Mouse (Mus musculus) kidney, postnatal 14 days (tissue): Measurements from ENCODE around the gene Sag.

Source experiments
- DNase-seq: peaks from one replicate; pipeline ENCODE4 v3.0.0; 2022; ENCODE audit warnings: mixed read lengths

Sag gene

GRCm38 (mm10) chr1:87855522-87855921 is 52.0 kb downstream of the Sag start:
- DNase-seq: no peak

DNA sequence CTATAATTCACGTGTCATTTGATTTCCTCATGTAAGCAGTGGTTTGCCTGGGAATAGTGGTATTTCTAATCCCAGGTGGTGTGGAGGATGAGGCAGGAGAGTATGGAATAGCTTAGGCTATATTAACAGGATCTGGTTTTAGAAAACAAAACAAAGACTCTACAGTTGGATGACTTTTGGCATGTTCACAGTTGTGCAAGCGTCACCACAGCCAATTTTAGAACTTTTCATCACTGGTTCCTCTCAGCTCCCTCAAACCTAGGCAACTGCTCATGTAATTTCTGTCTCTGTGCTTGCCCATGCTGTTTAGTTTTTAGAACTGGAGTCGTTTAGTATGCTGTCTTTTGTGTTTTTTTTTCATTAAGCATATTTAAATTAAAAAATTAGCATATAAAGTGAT is 53.3 kb downstream of the Sag start:
- DNase-seq: no peak

GRCm38 (mm10) chr1:87858031-87858430 is 54.6 kb downstream of the Sag start:
- DNase-seq: no peak

DNA sequence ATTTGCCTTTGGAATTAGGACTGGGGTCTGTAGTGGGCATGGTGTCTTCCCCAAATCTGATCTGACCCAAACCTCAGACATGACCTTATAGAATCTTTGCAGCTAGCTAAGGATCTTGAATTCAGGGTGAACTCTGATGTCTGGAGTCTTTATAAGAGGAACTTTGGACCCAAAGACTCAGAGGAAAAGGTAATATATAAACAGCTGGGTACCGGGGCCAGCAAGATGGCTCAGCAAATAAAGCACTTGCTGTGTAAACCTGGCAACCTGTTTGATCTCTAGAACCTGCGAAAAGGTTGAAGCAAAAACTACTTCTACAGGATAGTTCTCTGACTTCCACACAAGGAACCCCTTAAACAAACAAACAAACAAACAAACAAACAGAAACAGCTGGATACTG is 55.0 kb downstream of the Sag start:
- peak; percentile 49 for DNase-seq

DNA sequence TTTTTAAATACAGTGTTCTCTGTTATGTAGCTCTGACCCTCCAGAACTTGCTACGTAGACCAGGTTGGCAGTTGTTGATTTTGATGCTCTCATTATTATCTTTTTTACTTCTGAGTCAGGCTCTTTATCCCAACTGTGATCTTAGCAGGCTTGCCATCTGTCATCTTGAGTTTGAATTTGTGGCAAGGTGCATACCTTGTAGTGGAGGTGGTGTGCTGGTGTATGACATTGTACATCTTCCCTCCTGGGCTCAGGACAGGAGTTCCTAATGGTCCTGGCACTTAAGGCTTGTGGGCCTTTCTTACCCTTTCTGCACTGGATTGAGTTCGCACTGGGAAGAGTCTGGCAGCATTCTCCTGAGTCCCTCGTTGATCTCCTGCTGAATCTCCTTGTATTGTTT is 60.1 kb downstream of the Sag start:
- no peak for DNase-seq

DNA sequence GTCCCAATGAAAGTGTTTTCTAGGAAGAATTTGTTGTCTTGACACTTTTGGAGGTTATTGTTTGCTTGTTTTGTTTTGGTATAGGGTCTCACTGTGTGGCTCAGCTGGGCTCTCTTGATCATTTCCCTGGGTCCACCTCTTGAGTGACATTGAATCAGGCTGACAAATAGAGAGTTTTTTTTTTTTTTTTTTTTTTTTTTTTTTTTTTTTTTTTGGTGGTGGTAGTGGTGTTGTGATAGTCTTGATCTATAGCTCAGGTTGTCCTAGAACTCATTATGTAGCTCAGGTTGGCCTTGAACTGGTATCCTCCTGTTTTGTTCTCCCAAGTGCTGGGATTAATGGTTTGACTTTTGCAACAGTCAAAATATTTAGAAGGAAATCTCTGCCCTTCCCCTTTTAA is 61.4 kb downstream of the Sag start:
- DNase-seq: no peak

GRCm38 (mm10) chr1:87866672-87867071 is 63.2 kb downstream of the Sag start:
- no peak for DNase-seq

- DNase-seq: no peak
Observed at GRCm38 (mm10) chr1:87871546-87871945, 68.1 kb downstream of the Sag start.

DNA sequence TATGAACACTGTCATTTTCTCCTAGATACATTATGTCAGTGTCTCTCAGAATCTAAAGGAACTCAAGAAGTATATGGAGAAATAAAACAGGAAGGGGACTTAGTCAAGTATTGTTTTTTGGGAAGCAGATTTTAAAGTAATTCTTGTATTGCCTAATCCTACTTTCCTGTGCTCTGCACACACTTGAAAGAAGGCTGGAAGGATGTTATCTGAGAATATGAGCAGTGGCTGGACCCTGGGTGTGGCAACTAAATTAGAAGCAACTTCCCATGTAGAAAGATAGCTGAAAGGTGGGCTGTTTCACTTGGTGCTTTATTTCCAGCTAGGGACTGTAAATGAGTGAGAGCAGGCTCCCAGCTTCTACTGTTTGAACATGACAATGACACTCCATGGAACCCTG is 69.6 kb downstream of the Sag start:
- no peak for DNase-seq

DNA sequence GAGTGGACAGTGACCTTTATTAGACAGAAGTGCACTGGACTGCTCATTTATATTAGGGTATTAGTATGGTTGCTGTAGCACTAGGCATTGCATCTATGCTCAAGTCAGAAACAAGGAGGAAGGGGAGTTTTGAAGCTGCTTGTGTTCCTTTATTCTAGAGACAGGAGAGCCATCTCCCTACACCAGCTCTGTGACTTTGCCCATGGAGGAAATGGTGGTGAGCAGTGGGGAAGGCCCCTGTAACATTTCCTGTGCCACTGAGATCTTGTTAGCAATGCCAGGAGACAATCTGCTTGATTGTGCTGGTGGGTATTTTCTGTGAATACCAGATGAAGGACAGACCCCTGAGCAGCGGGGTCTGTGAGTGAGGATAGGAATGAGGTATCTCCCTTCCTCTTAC is 72.6 kb downstream of the Sag start:
- no peak for DNase-seq

DNA sequence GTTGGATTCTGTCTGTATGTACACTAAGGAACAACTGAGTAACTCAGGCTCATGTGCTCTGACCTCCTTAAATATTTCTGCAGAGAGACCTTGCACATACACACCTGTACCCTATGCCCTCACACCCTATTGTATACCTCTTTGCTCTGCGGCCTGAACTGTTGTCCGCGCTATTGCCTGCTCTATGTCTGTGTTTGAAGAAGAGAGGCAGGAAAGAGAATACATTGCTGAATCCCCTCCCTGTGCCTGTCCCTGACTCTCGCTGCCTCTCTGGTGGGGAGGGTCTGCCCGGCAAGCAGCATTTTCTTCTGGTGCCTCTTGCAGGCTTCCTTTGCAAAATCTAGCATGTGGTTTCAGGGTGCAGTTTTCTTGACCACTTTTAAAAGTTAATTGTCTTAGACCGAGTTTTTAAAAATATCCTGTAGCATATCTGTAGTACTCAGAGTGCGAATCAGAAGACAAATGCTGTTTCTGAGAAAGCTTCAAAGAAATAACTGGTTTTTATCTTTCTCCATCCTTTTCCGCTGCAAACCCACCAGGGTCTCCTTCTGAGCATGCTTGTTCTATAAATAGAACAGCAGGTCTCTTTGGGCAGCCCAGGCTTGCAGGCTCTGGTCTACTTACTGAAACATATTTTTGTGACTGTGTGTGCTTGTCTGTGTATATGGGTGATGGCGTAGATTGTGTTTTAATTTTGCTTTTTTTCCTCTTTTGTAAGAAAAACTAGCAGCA is 74.2 kb downstream of the Sag start:
- no peak for DNase-seq

DNA sequence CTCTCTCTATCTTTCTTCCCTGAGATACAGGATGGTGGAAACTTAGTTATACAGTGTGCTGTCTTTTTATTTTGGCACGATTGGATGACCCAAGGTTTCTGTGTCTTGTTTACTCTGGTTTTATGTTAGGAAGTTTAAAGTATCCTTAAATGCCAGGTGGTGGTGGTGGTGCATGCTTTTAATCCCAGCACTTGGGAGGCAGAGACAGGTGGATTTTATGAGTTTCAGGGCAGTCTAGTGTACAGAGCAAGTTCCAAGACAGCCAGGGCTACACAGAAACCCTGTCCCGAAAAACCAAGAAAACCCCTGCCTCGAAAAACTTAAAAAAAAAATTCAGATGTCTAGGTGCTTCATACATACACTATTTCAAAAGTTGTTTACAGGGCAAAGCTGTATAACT is 75.6 kb downstream of the Sag start:
- DNase-seq: no peak

- DNase-seq: peak; percentile 94
Observed at GRCm38 (mm10) chr1:87879494-87880325, 76.2 kb downstream of the Sag start.

DNA sequence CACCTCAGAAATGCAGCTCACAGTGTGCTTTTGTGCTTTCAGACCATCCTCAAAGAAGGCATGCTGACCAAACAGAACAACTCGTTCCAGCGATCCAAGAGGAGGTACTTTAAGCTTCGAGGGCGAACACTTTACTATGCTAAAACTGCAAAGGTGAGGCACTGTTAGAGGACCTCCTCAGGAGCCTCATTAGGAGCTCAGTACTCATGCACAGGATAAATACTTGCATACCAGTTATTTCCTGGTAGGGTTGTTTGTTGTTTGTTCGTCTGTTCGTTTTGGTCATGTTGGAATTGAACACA is 76.8 kb downstream of the Sag start:
- DNase-seq: no peak

DNA sequence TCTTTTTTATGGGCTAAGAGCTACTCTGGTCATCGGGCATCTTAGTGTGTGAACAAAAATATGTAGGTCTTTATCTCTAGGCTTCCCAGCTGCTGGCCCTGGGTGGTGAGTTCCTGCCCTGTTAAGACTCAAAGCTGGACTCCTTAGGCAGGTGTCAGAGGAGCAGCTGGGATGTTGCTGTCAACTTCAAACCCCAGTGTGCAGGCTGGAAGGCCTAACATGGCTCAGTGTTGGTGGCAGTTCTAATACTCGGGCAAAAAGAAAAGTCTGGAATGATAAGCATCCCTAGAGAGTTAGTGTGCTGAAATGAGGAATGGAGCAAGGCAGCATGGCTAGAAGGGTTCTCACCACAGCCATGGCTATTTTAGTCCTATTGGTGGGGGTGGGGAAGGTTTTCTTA is 77.4 kb downstream of the Sag start:
- peak; percentile 48 for DNase-seq

DNA sequence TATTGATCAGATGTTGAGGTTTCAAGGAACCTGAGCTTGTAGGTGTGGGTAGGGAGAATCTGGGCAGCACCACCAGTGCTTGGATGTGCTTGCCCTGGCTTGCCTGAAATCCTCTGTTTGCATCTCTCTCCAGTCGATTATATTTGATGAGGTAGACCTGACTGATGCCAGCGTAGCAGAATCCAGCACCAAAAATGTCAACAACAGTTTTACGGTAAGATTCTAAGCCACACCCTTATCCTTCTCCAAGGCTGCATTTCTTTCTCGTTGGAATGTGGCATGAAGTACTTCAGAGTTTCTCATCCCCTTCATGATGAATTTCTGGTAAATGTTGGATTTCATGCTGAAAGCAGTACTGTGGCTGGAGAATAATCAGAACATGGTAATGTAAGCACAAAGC is 78.2 kb downstream of the Sag start:
- no peak for DNase-seq

DNA sequence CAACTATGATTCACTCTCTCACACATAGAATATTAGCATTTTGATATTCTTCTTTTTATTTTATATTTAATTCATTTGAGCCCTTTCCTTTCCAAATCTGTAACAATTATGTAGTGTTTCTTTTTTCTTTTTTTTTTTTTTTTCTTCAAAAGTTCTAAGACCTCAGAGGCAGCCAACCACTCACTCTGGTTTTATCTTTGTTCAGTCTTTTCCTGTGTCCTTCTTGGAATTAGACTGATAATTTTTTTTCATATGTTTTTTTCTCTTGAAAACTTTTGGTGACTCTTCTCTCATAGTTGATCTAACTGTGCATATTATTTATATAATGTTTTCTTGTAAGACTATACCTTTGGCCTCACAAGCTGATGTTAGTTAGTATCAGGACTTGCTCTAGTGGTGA is 79.1 kb downstream of the Sag start:
- no peak for DNase-seq

- no peak for DNase-seq
Observed at GRCm38 (mm10) chr1:87890960-87891359, 87.5 kb downstream of the Sag start.

GRCm38 (mm10) chr1:87891634-87892033 is 88.2 kb downstream of the Sag start:
- DNase-seq: peak; percentile 27

DNA sequence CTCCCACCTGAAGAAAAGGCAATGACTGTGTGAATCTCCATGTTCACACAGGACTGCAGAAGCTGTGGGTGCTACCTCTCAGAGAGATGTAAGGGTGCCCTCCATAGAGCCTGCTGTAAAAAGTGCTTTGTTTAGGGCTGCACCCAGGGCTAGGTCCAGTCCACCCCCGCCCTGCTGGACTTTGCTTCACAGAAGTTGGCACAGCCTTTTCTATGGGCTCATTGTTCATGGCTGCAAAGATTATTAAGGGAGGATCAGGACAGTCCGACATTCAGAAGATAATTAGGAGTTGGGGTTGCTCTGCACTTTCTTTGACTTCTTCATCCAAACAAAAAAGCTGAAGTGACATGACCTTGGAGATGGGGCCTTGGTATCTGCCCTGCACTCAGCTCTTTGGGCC is 89.0 kb downstream of the Sag start:
- peak; percentile 64 for DNase-seq

DNA sequence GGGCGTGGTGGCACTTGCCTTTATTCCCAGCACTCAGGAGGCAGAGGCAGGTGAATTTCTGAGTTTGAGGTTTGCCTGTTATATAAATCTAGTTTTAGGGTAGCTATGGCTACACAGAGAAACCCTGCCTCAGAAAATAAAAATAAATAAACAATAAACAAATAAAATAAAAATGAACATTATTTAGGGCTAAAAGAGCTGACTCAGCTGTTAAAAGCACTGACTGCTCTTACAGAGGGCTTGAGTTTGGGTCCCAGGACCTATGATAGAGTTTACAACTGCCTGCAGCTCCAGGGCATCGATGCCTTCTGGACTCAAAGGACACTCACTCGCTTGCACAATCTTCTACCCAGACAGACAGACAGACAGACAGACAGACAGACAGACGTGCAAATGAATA is 89.9 kb downstream of the Sag start:
- no peak for DNase-seq
